Mouse (Mus musculus) forebrain, embryonic 16.5 days (tissue): ENCODE results near the gene Gpr65. TPM values are rescaled to one million over a fixed set of nuclear protein-coding genes. Genes with fewer than 3 reads are reported as not detected.

Source experiments
- ATAC-seq: fragments of 200-750 bp; cut with Nextera tagmentation; 2 replicates; pipeline ENCODE4 v1.8.0; 2017; ENCODE audit warnings: mild to moderate bottlenecking, moderate library complexity
- H3K27ac ChIP-seq: fragments of 300-500 bp; sonication (generic); 2 replicates; pipeline ENCODE4 v1.5.1; 2014; ENCODE audit warnings: low read length, control low read depth
- H3K27me3 ChIP-seq: fragments of 300-500 bp; sonication (generic); replicated peaks from 2 replicates; pipeline ENCODE4 v1.6.1; 2014; ENCODE audit warnings: low read length; ENCODE audit not compliant: control insufficient read depth, insufficient read depth
- H3K36me3 ChIP-seq: fragments of 300-500 bp; sonication (generic); 2 replicates; pipeline ENCODE4 v1.6.1; 2014; ENCODE audit not compliant: control insufficient read depth, insufficient read depth
- H3K4me1 ChIP-seq: fragments of 300-500 bp; sonication (generic); replicated peaks from 2 replicates; pipeline ENCODE4 v1.6.1; 2014; ENCODE audit warnings: low read length; ENCODE audit not compliant: control insufficient read depth, insufficient read depth
- H3K4me2 ChIP-seq: fragments of 300-500 bp; sonication (generic); 2 replicates; pipeline ENCODE4 v1.6.1; 2014; ENCODE audit warnings: mild to moderate bottlenecking, low read length, control low read depth
- H3K4me3 ChIP-seq: fragments of 300-500 bp; sonication (generic); replicated peaks from 2 replicates; pipeline ENCODE4 v1.5.1; 2014; ENCODE audit warnings: mild to moderate bottlenecking, low read length, control low read depth
- H3K9ac ChIP-seq: fragments of 300-500 bp; sonication (generic); replicated peaks from 2 replicates; pipeline ENCODE4 v1.6.1; 2014; ENCODE audit warnings: low read depth, low read length, control low read depth
- H3K9me3 ChIP-seq: fragments of 300-500 bp; sonication (generic); 2 replicates; pipeline ENCODE4 v1.6.1; 2016; ENCODE audit warnings: low read length; ENCODE audit not compliant: control insufficient read depth
- WGBS: fragments of 180-500 bp; shearing (Covaris S2); extraction: QIAGEN DNeasy Blood & Tissue Kit; methylation state at CpG from one replicate; pipeline ENCODE4 v1.1.7; 2014; 5-methylcytosine and 5-hydroxymethylcytosine counted together
- polyA plus RNA-seq: library from polyadenylated mRNA; unstranded; fragments of >200 nt; fragmentation: Nextera tagmentation; extraction: Ambion mirVana; gene quantifications from 2 replicates; pipeline ENCODE4 v1.2.1, GENCODE M21; 2015

Gpr65 gene
- polyA plus RNA-seq, 1 experiment from 2014 or later: not detected

DNA sequence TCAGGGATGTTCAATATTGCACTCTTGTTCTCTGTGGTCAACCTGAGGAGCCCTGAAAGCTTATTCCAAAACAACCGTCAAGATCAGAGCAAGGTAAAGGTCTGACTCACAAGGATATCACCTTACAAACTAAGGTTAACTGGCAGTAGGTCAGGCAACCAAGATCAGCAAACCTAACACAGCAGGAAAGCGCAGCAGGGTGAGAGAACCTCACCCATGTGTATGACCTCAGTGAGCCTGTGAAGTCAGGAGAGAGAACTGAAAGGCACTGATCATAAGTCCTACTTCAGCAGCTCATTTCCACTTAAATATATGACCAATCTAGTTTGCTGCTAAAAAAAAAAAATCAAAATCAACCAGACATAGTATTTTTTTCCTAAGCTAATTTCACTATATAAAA lies 16.0 kb upstream of the Gpr65 start:
- no peak overlapping the region for H3K9ac ChIP-seq
- no peaks in the 10 kb centered on the region for H3K4me1 ChIP-seq
- WGBS: 86% methylated on average over 2 of the region's 2 CpGs
- no peak overlapping the region for H3K4me3 ChIP-seq
- H3K27ac ChIP-seq: no peak overlapping the region
- no peak for ATAC-seq
- H3K4me2 ChIP-seq: no peak overlapping the region
- H3K36me3 ChIP-seq: 0 out of 2 replicates have a peak, but pooled peaks cover 4% of the 10 kb centered on the region
- no peaks in the 10 kb centered on the region for H3K9me3 ChIP-seq
- no peaks in the 10 kb centered on the region for H3K27me3 ChIP-seq

DNA sequence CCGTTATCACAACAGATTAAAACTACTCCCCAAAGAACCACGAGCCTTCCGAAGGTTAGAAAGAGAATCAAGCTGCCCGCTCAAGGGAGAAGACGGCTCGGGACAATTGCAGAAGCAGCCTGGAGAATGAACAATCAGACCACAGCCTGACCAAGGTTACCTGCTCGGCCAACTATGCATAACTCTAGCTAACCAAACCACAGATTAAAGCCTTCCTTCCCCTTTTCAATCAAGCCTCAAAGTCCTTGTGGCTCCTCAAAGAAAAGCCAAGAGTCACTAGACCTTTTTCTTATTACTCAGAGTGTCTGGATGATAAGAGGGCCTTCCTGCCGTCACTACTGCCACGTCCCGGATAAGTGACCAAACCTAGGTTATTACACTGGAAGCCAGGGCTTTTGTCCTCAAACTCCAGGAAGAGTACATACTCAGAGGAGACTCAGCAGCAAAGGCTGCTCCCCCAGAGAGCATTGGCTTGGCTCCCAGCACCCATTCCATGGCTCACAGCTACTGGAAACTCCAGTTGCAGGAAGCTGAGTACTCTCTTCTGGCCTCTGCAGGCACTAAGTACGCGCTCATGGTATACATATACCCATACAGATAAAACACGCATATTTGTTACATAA lies 13.0 kb upstream of the Gpr65 start:
- Histone ChIP-seq H3K4me3 (no peak overlapping the region), H3K9ac (no peak overlapping the region), H3K27me3 (no peaks in the 10 kb centered on the region), H3K9me3 (no peaks in the 10 kb centered on the region), H3K4me2 (no peak overlapping the region), H3K27ac (no peak overlapping the region), H3K36me3 (no peaks in the 10 kb centered on the region), H3K4me1 (peaks cover 5% of the 10 kb centered on the region)
- no peak for ATAC-seq
- WGBS: 86% methylated on average over 13 of the region's 13 CpGs

DNA sequence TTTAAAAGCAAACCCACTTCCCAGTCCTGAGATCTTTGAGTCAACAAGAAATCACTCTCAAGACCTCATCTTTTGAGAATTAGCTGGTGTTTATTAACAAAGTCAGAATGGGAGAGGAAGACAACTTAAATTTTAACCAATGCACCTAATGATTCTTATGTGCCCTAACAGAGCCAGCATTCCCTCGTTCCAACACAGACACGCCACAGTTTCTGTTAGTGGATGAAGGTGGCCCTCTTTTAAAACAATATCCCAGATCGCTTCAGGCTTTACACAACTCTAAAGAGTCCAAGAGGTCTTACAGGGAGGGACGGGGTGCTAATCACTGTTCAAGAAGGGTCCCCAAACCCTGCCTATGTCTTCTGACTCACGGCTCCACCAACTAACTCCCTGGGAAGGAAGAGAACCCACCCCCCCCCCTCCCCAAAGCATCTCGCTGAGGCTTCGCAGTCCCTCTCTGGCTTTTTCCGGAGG lies 10.0 kb upstream of the Gpr65 start:
- Histone ChIP-seq H3K9ac (peak overlapping the region; percentile 94), H3K27ac (peak overlapping the region; percentile 95), H3K4me3 (peak overlapping the region; percentile 72), H3K9me3 (no peaks in the 10 kb centered on the region), H3K4me1 (peaks cover 5% of the 10 kb centered on the region), H3K36me3 (no peaks in the 10 kb centered on the region), H3K27me3 (no peaks in the 10 kb centered on the region), H3K4me2 (peak overlapping the region; percentile 67)
- under 1% methylated on average over 8 of the region's 8 CpGs for whole genome bisulfite sequencing
- ATAC-seq: no peak

DNA sequence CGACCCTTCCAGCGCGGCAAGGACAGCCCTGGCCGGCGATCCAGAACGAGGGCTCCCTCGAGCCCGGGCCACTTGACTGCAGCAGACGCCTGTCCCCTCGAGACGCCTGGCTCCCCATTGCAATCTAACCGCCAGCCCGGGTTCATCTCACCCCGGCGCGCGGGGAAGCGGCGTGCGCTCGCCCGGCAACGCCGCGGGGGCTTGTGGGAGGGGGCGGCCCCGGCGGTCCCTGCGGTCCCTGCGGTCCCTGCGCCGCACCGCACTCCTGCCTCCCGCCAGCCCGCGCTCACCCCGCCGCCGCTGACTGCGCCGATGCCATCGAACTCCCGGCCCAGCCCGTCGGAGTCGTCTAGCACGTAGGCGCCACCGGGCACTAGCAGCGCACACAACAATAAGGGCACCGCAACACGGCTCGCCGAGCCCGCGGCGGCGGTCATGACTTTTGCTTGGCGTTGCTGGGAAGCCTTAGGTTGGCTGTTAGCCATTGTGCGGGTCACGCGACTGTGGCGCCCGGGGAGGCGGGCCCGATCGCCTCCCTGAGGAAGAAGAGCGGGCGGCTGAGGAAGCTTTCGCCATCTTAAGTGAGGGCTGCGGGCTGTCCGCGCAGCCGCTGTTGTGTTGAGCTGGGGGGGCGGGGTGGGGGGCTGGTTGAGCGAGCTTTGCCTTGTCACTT lies 9.5 kb upstream of the Gpr65 start, which contains the start of gene Galc:
Gene Galc (minus strand): TSS at position 615 of the 673 bp plus-strand sequence.
- H3K36me3 ChIP-seq: no peaks in the 10 kb centered on the region
- ATAC-seq: peak; percentile 96
- H3K27me3 ChIP-seq: no peaks in the 10 kb centered on the region
- 0% methylated on average over 70 of the region's 76 CpGs for WGBS
- peak within 1 kb of the TSS; percentile 95 for H3K27ac ChIP-seq
- H3K4me3 ChIP-seq: peak within 1 kb of the TSS; percentile 72
- peak within 1 kb of the TSS; percentile 94 for H3K9ac ChIP-seq
- peaks cover 5% of the 10 kb centered on the region for H3K4me1 ChIP-seq
- H3K9me3 ChIP-seq: no peaks in the 10 kb centered on the region
- H3K4me2 ChIP-seq: peak within 1 kb of the TSS; percentile 67

DNA sequence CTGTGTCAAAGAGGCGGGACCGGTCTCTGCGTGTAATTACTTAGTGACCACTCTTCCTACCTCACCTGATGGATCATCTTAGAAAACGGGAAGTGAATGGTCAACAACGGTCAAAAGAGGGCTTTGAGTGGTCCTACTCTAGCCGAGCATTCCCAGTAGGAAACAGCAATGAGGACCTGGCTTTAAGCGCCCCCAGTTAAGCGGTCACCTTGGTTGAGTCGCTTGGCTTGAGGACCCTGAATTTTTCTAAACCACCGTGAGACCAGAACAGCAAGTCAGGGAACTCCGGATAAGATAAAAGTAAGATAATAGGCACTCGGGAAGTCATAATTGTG lies 8.9 kb upstream of the Gpr65 start:
- peak overlapping the region; percentile 72 for H3K4me3 ChIP-seq
- WGBS: 5% methylated on average over 12 of the region's 12 CpGs
- no peaks in the 10 kb centered on the region for H3K27me3 ChIP-seq
- H3K36me3 ChIP-seq: no peaks in the 10 kb centered on the region
- ATAC-seq: no peak
- H3K9ac ChIP-seq: peak overlapping the region; percentile 34
- no peak overlapping the region for H3K27ac ChIP-seq
- peaks cover 5% of the 10 kb centered on the region for H3K4me1 ChIP-seq
- H3K4me2 ChIP-seq: peak overlapping the region; percentile 67
- H3K9me3 ChIP-seq: no peaks in the 10 kb centered on the region

DNA sequence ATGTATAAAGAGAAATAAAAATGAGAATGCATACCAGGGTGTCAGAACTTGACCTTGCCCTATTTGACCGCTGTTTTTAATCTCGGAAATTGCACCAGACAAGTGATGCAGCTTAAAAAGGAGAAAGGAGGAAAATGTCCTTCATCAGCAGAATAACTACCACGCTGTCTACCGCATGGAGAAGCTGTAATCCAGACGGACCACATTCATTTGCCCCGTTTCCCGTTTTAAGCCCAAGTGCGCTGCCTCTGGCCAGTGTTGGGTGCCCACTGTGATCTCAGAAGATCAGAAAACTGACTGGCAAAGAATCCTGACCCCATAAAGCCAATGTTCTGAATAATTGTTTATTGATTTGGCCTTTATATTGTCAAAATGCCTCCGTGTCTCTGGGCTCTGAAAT lies 2.7 kb upstream of the Gpr65 start:
- Histone ChIP-seq H3K27ac (no peak overlapping the region), H3K9me3 (no peaks in the 10 kb centered on the region), H3K27me3 (no peaks in the 10 kb centered on the region), H3K9ac (no peak overlapping the region), H3K36me3 (no peaks in the 10 kb centered on the region), H3K4me3 (no peak overlapping the region), H3K4me1 (no peaks in the 10 kb centered on the region), H3K4me2 (no peak overlapping the region)
- 84% methylated on average over 9 of the region's 9 CpGs for WGBS
- ATAC-seq: no peak

DNA sequence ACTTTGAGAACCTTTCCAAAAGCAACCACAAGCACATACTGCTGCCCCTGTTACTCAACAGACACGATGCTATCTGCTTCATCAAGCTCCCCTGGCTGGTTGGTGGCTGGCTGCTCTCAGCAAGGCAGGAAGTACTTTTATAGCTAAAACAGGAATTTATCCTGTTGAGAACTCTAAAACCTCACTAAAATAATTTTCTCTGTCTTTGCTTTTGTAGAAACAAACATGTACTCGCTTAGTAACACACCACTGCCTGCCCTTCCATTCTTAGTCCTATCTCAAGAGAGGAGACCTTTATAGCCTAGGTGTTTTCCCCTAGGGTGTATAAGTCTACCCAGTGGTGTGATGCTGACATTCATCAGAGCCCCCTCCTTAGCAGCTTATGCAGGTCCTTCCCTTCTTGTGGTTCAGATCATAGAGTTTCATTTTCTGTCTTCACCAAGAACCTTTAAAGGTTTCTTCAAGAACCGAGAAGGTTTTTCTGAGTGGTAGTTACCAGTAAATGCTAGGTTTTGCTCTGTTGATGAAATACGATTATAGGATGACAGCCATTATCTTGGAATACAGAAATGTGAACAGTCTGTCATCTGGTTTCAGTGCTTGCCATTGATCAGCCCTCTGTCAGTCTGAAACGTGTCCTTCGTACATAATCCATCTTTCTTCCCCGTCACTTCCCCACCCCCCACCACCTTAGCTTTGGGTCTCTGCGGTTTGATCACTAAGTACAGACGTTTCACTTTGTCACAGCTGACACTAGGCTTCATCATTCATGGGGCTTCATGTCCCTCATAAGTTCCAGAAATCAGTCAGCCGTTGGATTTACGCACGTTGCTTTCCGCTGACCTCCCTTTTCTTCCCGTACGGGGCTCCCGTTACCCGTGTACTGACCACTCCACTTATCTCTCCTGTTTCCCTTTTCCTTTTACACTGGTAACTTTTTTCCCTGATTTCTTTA lies 1.6 kb downstream of the Gpr65 start:
- H3K27me3 ChIP-seq: no peaks in the 10 kb centered on the region
- no peak overlapping the region for H3K4me3 ChIP-seq
- WGBS: 84% methylated on average over 17 of the region's 17 CpGs
- H3K36me3 ChIP-seq: no peaks in the 10 kb centered on the region
- no peaks in the 10 kb centered on the region for H3K4me1 ChIP-seq
- no peak overlapping the region for H3K9ac ChIP-seq
- H3K27ac ChIP-seq: no peak overlapping the region
- no peak overlapping the region for H3K4me2 ChIP-seq
- no peak for ATAC-seq
- no peaks in the 10 kb centered on the region for H3K9me3 ChIP-seq

DNA sequence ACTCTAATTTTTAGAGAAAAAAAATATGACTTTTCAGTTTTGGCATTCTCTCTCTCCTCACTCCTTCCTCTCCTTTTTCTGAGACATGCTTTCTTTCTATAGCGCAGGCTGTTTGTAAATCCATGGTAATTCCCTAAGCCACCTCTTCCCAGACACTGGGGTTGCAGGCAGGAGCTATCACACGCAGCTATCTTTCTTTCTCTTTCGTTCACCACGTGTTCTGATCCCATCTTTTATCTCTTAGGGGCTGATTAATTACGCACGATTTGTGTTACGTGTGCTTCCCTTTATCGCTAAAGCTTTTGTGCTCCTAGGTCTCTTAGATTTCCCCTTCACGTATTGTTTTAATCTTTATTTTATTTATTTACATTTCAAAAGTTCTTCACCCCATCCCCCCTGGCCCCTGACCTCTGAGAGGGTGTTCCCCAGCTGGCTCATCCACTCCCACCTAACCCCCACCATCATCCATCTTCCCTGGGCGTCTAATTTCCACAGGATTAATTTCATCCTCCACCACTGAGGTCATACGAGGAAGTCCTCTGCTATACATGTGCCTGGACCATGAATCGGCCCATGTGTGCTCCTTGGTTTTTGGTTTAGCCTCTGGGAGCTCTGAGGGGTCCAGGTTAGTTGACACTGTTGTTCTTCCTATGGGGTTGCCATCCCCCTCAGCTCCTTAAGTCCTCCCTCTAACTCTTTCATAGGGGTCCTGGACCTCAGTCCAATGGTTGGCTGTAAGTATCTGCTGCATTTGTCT lies 2.6 kb downstream of the Gpr65 start:
- Histone ChIP-seq H3K27me3 (no peaks in the 10 kb centered on the region), H3K4me1 (no peaks in the 10 kb centered on the region), H3K9me3 (no peaks in the 10 kb centered on the region), H3K4me2 (no peak overlapping the region), H3K27ac (no peak overlapping the region), H3K4me3 (no peak overlapping the region), H3K36me3 (no peaks in the 10 kb centered on the region), H3K9ac (no peak overlapping the region)
- WGBS: 60% methylated on average over 12 of the region's 12 CpGs
- ATAC-seq: no peak
